Mouse (Mus musculus): ENCODE results near the gene Grid2. TPM values are rescaled to one million over a fixed set of nuclear protein-coding genes. Genes with fewer than 3 reads are reported as not detected.

The Grid2 gene
- 2.2 and 2.3 TPM in 2 replicates for polyA plus RNA-seq (2015; fragmentation: Nextera tagmentation; extraction: Ambion mirVana)

DNA sequence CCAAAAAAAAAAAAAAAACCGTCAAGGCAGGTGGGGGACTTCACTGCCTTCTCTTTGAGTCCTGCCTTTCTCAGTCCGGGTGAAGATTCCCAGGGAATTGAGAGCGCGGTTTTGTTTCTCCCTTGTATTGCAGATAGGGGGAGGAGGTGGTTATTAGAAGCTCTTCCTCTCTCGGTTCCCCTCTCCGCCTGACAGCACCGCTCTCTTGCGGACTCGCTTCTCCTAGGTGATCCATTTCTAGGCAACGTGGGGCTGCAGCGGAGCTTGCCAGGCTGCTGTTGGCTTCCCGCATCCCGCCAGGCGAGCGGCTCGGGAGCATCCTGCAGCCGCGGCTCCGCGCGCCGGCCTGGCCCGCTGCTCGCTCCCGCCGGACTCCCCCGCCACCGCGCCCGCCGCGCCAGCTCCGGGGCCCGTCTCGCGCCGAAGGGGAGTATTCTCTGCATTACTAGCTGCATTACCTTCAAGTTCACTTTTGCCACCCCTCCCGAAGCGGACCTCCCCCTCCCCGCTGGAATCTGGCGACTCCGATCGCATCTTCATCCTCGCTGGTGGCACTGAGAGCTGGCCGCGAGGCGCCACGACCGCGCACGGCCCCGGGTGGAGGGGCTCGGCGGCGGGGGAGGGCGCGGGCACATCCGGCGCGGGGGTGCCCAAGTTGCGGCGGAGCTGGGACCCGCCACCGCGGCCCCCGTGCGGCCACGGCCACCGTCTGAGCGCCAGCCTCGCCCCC lies at the start of gene Grid2:
Grid2 (plus strand) TSS at position 51 of the 730 bp plus-strand sequence.
- Histone ChIP-seq H3K9ac (peak within 1 kb of the TSS; percentile 65), H3K36me3 (no peaks in the 10 kb centered on the region), H3K27me3 (peaks cover 60% of the 10 kb centered on the region), H3K4me3 (peak within 1 kb of the TSS; percentile 62), H3K4me2 (replicated peaks) (peak within 1 kb of the TSS; percentile 96), H3K9me3 (no peaks in the 10 kb centered on the region), H3K4me1 (peaks cover 16% of the 10 kb centered on the region), H3K27ac (no peak within 1 kb of the TSS)
- under 1% methylated on average over 51 of the region's 71 CpGs for WGBS
- ATAC-seq (ENCODE audit: low FRiP score, low read depth): peak; percentile 68

DNA sequence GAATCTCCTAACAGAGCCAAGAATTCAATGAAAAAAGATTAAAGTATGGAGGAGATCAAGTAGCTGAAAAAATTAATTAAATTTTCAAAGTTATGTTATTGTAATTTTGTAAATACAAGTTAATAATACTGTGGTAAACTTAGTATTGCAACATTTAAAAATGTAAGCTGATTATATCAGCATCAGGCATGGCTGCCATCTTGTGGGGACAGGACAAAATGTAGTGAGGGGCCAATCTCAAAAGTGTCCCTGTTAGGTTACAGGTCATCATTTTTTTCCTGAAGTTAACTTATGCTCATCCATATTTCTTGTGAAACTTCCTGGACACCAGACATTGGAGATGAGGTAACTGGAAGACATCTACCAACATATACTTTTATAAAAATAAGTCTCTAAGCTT lies 4.9 kb upstream of the Grid2 start:
- ATAC-seq (ENCODE audit: low FRiP score, low read depth): no peak
- no peaks in the 10 kb centered on the region for H3K36me3 ChIP-seq
- H3K9ac ChIP-seq: no peak overlapping the region
- peaks cover 20% of the 10 kb centered on the region for H3K27me3 ChIP-seq
- H3K27ac ChIP-seq: no peak overlapping the region
- no peaks in the 10 kb centered on the region for H3K4me1 ChIP-seq
- no peak overlapping the region for H3K4me3 ChIP-seq
- no peaks in the 10 kb centered on the region for H3K9me3 ChIP-seq
- H3K4me2 ChIP-seq (replicated peaks): no peak overlapping the region

DNA sequence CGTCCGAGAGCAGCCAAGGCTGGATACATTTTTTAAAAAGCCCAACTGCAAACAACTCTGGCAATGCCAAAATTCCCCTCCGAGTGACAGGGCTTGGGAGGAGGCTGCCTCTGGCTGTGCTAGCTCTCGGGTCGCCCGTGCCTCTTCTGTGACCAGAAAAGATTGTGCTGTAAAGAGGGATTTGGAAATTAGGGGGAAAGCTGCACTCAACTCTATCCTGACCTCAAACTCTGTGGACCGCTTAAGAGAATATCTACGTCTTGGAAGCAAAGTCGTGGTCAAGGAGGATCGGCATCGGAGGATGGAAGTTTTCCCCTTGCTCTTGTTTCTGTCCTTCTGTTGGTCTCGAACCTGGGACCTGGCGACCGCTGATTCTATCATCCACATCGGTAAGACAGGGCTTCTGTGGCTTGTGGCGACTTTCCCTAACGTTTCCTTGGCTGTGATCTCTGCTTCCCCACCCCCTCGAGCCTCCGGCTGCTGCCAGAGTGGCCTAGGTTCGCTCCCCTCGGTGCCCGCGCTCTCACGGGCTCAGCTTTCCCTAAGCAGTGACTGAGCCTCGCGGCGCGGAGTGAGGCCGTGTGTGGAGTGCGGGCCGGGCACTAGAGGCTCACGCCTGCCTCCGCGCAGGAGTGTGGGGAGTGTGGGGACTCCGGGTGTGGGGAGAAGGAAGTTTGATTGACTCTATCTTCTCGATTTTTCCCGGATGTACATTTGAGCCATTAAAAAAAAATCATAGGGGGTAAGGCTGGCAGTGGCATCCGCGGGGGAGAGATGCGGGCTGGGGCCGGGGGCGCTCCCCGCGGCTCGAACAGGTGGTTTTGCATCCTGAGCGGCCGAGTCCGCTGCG lies 1.1 kb downstream of the Grid2 start:
- H3K9ac ChIP-seq: peak overlapping the region; percentile 65
- H3K4me2 ChIP-seq (replicated peaks): peak overlapping the region; percentile 96
- H3K27ac ChIP-seq: no peak overlapping the region
- H3K4me1 ChIP-seq: peaks cover 16% of the 10 kb centered on the region
- H3K4me3 ChIP-seq: peak overlapping the region; percentile 62
- peaks cover 60% of the 10 kb centered on the region for H3K27me3 ChIP-seq
- no peaks in the 10 kb centered on the region for H3K36me3 ChIP-seq
- no peaks in the 10 kb centered on the region for H3K9me3 ChIP-seq
- ATAC-seq (ENCODE audit: low FRiP score, low read depth): peak; percentile 63
- under 1% methylated on average over 49 of the region's 49 CpGs for WGBS

DNA sequence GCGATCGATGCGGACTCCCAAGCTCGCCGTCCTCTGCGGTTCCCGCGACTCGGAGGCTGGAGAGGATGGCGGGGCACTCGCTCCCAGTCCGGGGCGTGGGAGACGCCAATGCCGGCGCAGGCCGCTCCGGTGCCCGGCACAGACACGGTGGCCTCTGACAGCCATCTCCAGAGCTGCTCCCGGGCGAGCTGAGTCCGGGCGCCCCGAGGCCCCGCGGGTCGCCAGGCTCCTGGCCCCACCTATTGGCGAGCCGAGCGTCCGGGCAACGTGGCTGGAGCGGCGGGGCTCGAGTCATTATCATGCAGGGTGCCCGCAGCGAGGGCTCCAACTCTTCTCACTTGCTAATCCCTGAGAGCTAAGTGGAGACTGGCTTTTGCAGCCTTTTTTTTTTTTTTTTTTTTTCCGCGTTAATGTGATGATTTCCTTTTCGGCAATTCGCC lies 1.8 kb downstream of the Grid2 start:
- Histone ChIP-seq H3K9ac (peak overlapping the region; percentile 65), H3K4me1 (peaks cover 16% of the 10 kb centered on the region), H3K4me2 (replicated peaks) (peak overlapping the region; percentile 96), H3K36me3 (no peaks in the 10 kb centered on the region), H3K9me3 (no peaks in the 10 kb centered on the region), H3K27ac (no peak overlapping the region), H3K4me3 (peak overlapping the region; percentile 62), H3K27me3 (peaks cover 60% of the 10 kb centered on the region)
- under 1% methylated on average over 41 of the region's 42 CpGs for WGBS
- ATAC-seq (ENCODE audit: low FRiP score, low read depth): peak; percentile 26; the same call in 1 of the 2 replicates

DNA sequence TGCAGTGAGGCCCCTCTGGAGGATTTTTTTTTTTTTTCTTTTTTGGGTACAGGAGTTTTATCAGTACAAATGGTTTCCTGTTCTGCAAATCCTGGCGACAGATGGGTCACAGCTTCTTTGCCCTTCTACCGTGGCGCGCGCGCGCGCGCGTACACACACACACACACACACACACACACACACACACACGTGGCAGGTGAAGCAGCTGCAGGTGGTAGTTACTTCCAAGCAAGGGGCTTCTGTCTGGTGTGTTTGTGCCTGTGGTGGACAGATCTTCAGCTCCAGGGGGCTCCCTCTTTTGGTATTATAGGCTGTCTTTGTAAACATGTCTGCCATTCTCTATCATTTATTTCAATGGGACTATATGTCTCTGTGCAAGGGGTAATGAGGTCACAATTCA lies 2.2 kb downstream of the Grid2 start:
- WGBS: under 1% methylated on average over 11 of the region's 11 CpGs
- Histone ChIP-seq H3K9me3 (no peaks in the 10 kb centered on the region), H3K27me3 (peaks cover 60% of the 10 kb centered on the region), H3K4me1 (peaks cover 16% of the 10 kb centered on the region), H3K4me3 (peak overlapping the region; percentile 62), H3K36me3 (no peaks in the 10 kb centered on the region), H3K9ac (no peak overlapping the region), H3K4me2 (replicated peaks) (peak overlapping the region; percentile 96), H3K27ac (no peak overlapping the region)
- no peak for ATAC-seq (ENCODE audit: low FRiP score, low read depth)

DNA sequence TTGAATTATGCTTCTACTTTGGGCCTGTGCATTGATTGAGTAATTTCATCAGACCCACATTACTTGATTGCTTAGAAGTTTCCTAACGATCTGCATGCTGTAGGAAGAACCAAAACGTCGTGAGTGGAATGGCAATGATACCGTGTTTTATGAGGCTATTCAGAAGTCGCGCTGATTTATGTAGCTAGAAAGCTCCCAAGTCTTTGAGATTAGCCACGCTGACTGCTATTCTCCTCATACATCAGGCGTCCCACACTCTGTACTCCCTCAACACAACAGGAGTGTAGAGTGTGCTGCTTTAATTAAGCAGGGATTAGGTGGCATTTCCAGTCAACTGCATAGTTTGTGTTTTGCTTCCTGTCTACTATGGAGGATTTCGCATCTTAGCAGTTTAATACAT lies 4.1 kb downstream of the Grid2 start:
- Histone ChIP-seq H3K27ac (no peak overlapping the region), H3K36me3 (no peaks in the 10 kb centered on the region), H3K9me3 (no peaks in the 10 kb centered on the region), H3K4me1 (peaks cover 16% of the 10 kb centered on the region), H3K27me3 (peaks cover 46% of the 10 kb centered on the region), H3K4me3 (no peak overlapping the region), H3K4me2 (replicated peaks) (no peak overlapping the region), H3K9ac (no peak overlapping the region)
- 30% methylated on average over 9 of the region's 9 CpGs for WGBS
- no peak for ATAC-seq (ENCODE audit: low FRiP score, low read depth)

DNA sequence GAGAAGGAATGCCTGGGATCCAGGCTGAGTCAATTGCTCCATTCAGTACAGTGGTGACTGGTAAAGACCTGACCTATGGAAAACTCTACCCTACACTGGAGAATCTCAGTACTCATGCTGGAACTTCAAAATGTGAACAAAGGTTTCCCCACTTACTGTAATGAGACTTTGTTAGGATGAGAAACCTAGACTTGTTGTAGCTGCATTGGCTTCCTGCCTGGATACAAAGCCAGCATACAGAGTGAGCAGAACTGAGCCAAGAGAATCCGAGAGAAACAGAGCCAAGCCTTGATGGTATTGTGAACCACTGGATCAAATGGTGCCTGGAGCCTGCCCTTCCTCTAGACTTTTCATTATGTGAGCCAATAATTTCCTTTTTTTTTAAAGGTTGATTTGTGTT lies 28.7 kb downstream of the Grid2 start:
- H3K27me3 ChIP-seq: no peaks in the 10 kb centered on the region
- no peak overlapping the region for H3K27ac ChIP-seq
- no peaks in the 10 kb centered on the region for H3K36me3 ChIP-seq
- no peak overlapping the region for H3K4me2 ChIP-seq (replicated peaks)
- WGBS: 74% methylated on average over 1 of the region's 1 CpGs
- H3K9ac ChIP-seq: no peak overlapping the region
- no peaks in the 10 kb centered on the region for H3K9me3 ChIP-seq
- no peak for ATAC-seq (ENCODE audit: low FRiP score, low read depth)
- H3K4me1 ChIP-seq: no peaks in the 10 kb centered on the region
- no peak overlapping the region for H3K4me3 ChIP-seq

DNA sequence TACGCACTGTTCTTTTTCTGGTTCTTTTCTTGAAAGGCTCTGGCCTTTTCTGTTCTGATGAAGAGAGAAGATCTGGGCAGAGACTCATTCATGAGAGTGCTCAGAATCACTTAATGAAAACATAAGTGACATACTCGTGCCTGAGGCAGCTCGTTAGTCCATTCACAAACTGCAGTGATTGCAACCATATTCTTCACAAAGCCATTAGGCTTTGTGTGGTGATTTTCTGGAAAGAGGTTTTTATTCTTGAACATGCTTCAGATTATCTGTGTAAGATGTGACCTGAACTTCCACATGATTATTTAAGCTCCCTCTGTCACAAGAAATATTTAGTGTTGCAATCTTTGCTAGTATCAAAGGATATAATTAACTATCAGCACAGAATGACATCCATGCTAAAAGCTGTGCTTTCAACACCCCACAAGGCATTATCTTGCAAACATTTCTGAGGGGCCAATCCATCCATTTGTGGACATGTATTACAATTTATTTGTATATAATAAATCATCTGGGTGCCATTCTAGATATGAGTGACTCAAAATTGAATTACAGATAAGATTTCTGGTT lies 86.8 kb downstream of the Grid2 start:
- no peaks in the 10 kb centered on the region for H3K4me1 ChIP-seq
- no peaks in the 10 kb centered on the region for H3K36me3 ChIP-seq
- no peak overlapping the region for H3K4me2 ChIP-seq (replicated peaks)
- no peak overlapping the region for H3K4me3 ChIP-seq
- no peaks in the 10 kb centered on the region for H3K27me3 ChIP-seq
- H3K9me3 ChIP-seq: no peaks in the 10 kb centered on the region
- no peak for ATAC-seq (ENCODE audit: low FRiP score, low read depth)
- 52% methylated on average over 3 of the region's 3 CpGs for whole genome bisulfite sequencing
- no peak overlapping the region for H3K27ac ChIP-seq
- H3K9ac ChIP-seq: no peak overlapping the region

DNA sequence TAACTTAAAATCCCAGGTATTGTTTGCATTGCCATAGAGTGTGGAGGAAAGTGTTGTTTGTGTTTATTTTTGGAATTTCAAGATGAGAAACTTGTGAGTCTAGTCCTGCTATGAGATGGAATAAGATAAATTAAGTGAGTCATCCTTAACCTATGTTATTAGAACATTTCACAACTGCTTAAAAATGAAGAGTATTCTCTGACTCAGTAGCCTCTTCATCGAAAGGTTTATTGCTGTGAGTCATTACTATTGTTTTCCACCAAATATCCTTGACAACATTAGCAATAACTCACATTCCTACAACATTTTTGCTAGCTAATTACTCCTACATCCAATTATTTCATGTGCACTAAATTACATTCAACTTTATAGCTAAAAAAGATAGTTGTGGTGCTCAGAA lies 91.3 kb downstream of the Grid2 start:
- Histone ChIP-seq H3K27me3 (no peaks in the 10 kb centered on the region), H3K4me2 (replicated peaks) (no peak overlapping the region), H3K9me3 (no peaks in the 10 kb centered on the region), H3K4me1 (no peaks in the 10 kb centered on the region), H3K36me3 (no peaks in the 10 kb centered on the region), H3K27ac (no peak overlapping the region), H3K4me3 (no peak overlapping the region), H3K9ac (no peak overlapping the region)
- ATAC-seq (ENCODE audit: low FRiP score, low read depth): no peak
- WGBS: 86% methylated on average over 1 of the region's 1 CpGs

DNA sequence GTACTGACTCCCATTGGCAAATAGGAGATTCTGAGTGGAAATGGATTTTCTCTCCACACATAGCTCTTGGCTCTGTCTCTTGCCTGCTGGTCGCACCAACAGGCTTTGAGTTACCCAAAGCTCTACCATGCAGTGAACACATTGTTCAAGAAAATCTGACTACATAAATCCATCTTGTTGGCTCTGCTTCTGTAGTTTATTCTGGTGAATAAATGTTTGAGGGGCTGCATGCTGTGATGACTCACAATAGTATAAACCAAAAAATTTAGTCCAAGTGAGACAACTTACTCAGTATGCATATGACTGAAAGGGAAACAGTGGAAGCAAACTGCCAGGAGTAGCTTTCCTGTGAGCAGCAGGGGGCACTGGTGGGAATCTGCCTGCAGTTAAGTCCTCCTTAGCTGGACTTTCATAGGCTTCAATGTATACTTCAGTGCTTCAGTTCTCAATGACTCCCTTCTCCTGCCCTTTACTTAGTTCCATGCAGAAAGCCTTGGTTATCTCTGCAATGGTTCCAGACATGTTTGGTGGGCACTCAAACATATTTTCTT lies 125.5 kb downstream of the Grid2 start:
- ATAC-seq (ENCODE audit: low FRiP score, low read depth): no peak
- no peaks in the 10 kb centered on the region for H3K4me1 ChIP-seq
- 94% methylated on average over 1 of the region's 1 CpGs for WGBS
- H3K9me3 ChIP-seq: no peaks in the 10 kb centered on the region
- no peak overlapping the region for H3K4me2 ChIP-seq (replicated peaks)
- no peaks in the 10 kb centered on the region for H3K27me3 ChIP-seq
- no peak overlapping the region for H3K4me3 ChIP-seq
- no peak overlapping the region for H3K27ac ChIP-seq
- H3K36me3 ChIP-seq: no peaks in the 10 kb centered on the region
- H3K9ac ChIP-seq: no peak overlapping the region

DNA sequence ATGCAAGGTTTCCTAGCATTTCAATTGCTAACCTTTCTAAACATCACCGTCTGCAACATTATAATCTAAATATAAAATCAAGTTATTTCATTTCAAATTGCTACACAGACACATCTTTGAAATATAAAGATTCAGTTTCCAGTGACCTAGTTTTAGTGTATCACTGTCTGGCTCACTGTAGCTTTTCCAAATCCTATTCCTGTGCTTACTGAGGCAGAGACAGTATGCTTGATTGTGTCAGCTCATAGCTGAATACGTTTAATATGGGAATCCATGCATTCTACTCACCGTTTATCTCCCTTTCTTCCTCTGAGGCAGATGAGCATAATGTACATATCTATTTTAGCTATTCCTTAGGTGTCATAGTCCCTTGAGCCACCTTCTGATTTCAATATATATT lies 146.0 kb downstream of the Grid2 start:
- Histone ChIP-seq H3K4me2 (replicated peaks) (no peak overlapping the region), H3K9ac (no peak overlapping the region), H3K27me3 (no peaks in the 10 kb centered on the region), H3K27ac (no peak overlapping the region), H3K36me3 (no peaks in the 10 kb centered on the region), H3K4me3 (no peak overlapping the region), H3K4me1 (no peaks in the 10 kb centered on the region), H3K9me3 (no peaks in the 10 kb centered on the region)
- no peak for ATAC-seq (ENCODE audit: low FRiP score, low read depth)
- 86% methylated on average over 3 of the region's 3 CpGs for WGBS

DNA sequence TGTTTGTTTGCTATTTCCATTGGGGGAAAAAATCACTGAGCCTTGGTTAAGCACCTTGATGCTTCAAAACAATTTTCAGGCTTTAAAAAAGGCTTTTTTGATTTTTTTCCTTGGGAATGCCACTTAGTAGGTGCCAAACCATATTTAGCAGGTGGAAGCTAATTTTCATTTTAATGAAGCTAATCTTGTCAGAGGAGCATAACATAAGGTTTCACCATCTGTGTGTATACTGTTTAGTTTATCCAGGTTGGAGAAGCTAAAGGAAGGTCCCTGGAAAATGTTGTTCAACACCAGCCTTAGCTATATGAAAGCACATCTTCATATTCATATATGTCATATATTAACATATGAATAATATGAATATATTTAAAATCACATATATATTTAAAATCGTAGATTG lies 161.9 kb downstream of the Grid2 start:
- H3K4me1 ChIP-seq: no peaks in the 10 kb centered on the region
- H3K36me3 ChIP-seq: no peaks in the 10 kb centered on the region
- no peak overlapping the region for H3K27ac ChIP-seq
- no peak overlapping the region for H3K4me3 ChIP-seq
- H3K9me3 ChIP-seq: no peaks in the 10 kb centered on the region
- no peaks in the 10 kb centered on the region for H3K27me3 ChIP-seq
- no peak overlapping the region for H3K4me2 ChIP-seq (replicated peaks)
- ATAC-seq (ENCODE audit: low FRiP score, low read depth): no peak
- WGBS: 86% methylated on average over 1 of the region's 1 CpGs
- H3K9ac ChIP-seq: no peak overlapping the region
